Mouse (Mus musculus) forebrain, embryonic 12.5 days (tissue): ENCODE measurements around the gene Rnf185. TPM values are rescaled to one million over a fixed set of nuclear protein-coding genes. Genes with fewer than 3 reads are reported as not detected.

ENCODE experiments used
- ATAC-seq: fragments of 200-750 bp; cut with Nextera tagmentation; 2 replicates; pipeline ENCODE4 v1.8.0; 2017; ENCODE audit warnings: moderate TSS enrichment; ENCODE audit not compliant: low FRiP score
- H3K27ac ChIP-seq: fragments of 300-500 bp; sonication (generic); 2 replicates; pipeline ENCODE4 v1.5.1; 2016; ENCODE audit warnings: mild to moderate bottlenecking
- H3K27me3 ChIP-seq: fragments of 300-500 bp; sonication (generic); 2 replicates; pipeline ENCODE4 v1.6.1; 2016; ENCODE audit warnings: mild to moderate bottlenecking
- H3K36me3 ChIP-seq: fragments of 300-500 bp; sonication (generic); replicated peaks from 2 replicates; pipeline ENCODE4 v1.6.1; 2016; ENCODE audit warnings: mild to moderate bottlenecking
- H3K4me1 ChIP-seq: fragments of 300-500 bp; sonication (generic); 2 replicates; pipeline ENCODE4 v1.6.1; 2016
- H3K4me2 ChIP-seq: fragments of 300-500 bp; sonication (generic); 2 replicates; pipeline ENCODE4 v1.6.1; 2016; ENCODE audit warnings: mild to moderate bottlenecking, moderate library complexity
- H3K4me3 ChIP-seq: fragments of 300-500 bp; sonication (generic); replicated peaks from 2 replicates; pipeline ENCODE4 v1.5.1; 2016; ENCODE audit warnings: mild to moderate bottlenecking
- H3K9ac ChIP-seq: fragments of 300-500 bp; sonication (generic); 2 replicates; pipeline ENCODE4 v1.6.1; 2016; ENCODE audit warnings: mild to moderate bottlenecking
- H3K9me3 ChIP-seq: fragments of 300-500 bp; sonication (generic); 2 replicates; pipeline ENCODE4 v1.6.1; 2016
- WGBS: fragments of 180-500 bp; shearing (Covaris S2); methylation state at CpG from one replicate; pipeline ENCODE4 v1.1.7; 2016; 5-methylcytosine and 5-hydroxymethylcytosine counted together
- polyA plus RNA-seq: library from polyadenylated mRNA; unstranded; fragments of >200 nt; fragmentation: Nextera tagmentation; extraction: Ambion mirVana; gene quantifications from 2 replicates; pipeline ENCODE4 v1.2.1, GENCODE M21; 2016

The Rnf185 gene
- polyA plus RNA-seq, 1 experiment from 2014 or later, result 42.4 TPM

DNA sequence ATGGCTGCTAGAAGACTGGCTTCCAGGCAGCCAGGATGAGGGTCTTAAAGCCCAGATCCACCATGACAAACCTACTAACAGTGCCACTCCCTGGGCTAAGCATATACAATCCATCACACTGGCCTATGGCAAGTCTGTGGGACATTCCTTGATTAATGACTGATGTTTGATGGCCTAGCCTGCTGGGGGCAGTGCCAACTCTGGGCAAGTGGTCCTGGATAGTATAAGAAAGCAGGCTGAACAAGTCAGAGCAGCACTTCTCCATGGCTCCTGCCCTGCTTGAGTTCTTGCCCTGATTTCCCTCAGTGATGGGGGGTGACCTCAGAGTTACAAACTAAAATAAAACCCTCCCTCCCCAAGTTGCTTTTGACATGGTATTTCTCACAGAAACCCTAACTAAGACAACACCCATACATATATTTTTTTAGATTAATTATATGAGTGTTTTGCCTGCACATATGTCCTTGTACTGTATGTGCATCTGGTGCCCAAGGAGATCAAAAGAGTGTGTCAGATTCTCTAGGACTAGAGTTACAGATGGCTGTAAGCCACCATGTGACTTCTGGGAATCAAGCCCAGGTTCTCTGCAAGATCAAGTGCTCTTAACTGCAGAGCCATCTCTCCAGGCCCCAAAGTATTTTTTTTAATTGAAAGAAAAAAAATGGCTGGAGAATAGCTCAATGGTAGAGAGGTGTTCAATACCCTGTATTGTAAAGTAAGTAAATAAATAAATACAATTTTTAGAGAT is 10.3 kb downstream of the Rnf185 start:
- no peak overlapping the region for H3K4me3 ChIP-seq
- H3K9ac ChIP-seq, result no peak overlapping the region
- H3K4me2 ChIP-seq, result no peak overlapping the region
- no peaks in the 10 kb centered on the region for H3K9me3 ChIP-seq
- no peaks in the 10 kb centered on the region for H3K4me1 ChIP-seq
- H3K27me3 ChIP-seq, result no peaks in the 10 kb centered on the region
- H3K27ac ChIP-seq, result 0 out of 2 replicates have a peak overlapping the region, but pooled peaks have one; percentile 25
- H3K36me3 ChIP-seq, result no peaks in the 10 kb centered on the region
- no peak for ATAC-seq

GRCm38 (mm10) chr11:3437621-3438020 is 14.5 kb downstream of the Rnf185 start:
- 92% methylated on average over 1 of the region's 1 CpGs for WGBS
- ATAC-seq, result no peak
- Histone ChIP-seq H3K27ac (no peak overlapping the region), H3K4me1 (no peaks in the 10 kb centered on the region), H3K4me3 (no peak overlapping the region), H3K36me3 (no peaks in the 10 kb centered on the region), H3K9me3 (no peaks in the 10 kb centered on the region), H3K4me2 (no peak overlapping the region), H3K27me3 (no peaks in the 10 kb centered on the region), H3K9ac (no peak overlapping the region)

DNA sequence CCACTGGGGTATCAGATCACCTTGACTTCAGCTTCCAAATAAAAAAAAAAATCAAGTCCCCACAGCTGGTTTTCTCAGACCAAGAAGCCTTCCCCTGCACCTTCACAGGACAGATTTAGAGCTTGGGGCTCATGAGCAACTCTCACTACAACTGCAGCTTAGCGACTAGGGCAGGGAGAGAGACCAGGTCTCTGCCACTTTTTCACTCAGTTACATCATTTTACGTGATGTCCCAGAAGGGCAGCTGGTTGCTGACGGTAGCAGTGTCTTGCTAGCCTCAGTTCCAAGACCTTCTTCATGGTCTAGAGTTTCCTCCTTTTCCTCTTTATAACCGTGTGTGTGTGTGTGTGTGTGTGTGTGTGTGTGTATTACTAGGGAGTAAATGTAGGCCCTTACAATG is 18.4 kb downstream of the Rnf185 start:
- H3K4me3 ChIP-seq, result no peak overlapping the region
- H3K36me3 ChIP-seq, result no peaks in the 10 kb centered on the region
- H3K9ac ChIP-seq, result no peak overlapping the region
- H3K27ac ChIP-seq, result no peak overlapping the region
- ATAC-seq, result no peak
- no peaks in the 10 kb centered on the region for H3K4me1 ChIP-seq
- H3K27me3 ChIP-seq, result no peaks in the 10 kb centered on the region
- WGBS, result 82% methylated on average over 4 of the region's 4 CpGs
- H3K4me2 ChIP-seq, result no peak overlapping the region
- H3K9me3 ChIP-seq, result no peaks in the 10 kb centered on the region

GRCm38 (mm10) chr11:3431976-3432603 is 20.1 kb downstream of the Rnf185 start:
- Histone ChIP-seq H3K9ac (no peak overlapping the region), H3K27ac (no peak overlapping the region), H3K4me1 (no peaks in the 10 kb centered on the region), H3K4me3 (no peak overlapping the region), H3K36me3 (no peaks in the 10 kb centered on the region), H3K4me2 (no peak overlapping the region), H3K27me3 (no peaks in the 10 kb centered on the region), H3K9me3 (no peaks in the 10 kb centered on the region)
- 94% methylated on average over 6 of the region's 6 CpGs for WGBS
- no peak for ATAC-seq

DNA sequence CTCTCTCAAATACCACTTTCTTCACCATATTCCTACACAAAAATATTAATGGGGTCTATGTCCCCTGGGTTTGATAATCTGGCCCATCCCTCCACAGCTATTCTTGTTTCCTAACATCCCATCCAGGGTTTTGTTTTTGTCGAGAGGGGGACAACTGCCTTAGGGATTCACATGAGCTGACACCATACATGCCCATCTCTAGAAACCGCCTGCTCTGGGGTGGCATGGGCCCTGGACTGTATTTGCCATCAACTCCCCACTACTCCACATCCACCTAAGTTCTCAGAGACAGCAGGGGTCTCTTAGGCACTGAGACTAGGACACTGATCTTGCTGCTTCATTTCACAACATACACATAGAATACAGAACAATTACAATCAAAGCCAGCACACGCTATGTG is 20.6 kb downstream of the Rnf185 start:
- WGBS, result 95% methylated on average over 3 of the region's 3 CpGs
- Histone ChIP-seq H3K9ac (no peak overlapping the region), H3K4me3 (no peak overlapping the region), H3K4me2 (no peak overlapping the region), H3K4me1 (no peaks in the 10 kb centered on the region), H3K27ac (no peak overlapping the region), H3K36me3 (no peaks in the 10 kb centered on the region), H3K27me3 (no peaks in the 10 kb centered on the region), H3K9me3 (no peaks in the 10 kb centered on the region)
- no peak for ATAC-seq

DNA sequence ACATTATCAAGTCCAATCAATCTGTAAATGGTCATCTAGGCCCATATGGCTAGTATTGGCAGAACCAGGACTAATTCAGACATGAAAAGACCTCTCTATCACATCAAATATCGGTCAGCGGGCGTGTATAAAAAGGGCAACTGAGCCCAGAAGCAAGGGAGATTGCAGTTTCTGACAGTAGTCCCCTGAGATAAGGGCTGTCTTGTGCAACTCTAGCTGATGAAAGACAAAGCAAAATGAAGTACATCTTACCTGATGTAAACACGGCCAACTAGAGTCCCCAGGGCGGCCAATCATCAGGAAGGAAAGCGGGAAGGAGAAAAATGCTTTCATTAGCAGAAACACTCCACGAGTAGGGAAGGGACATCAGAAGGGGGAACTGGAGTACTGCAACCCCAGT is 23.5 kb downstream of the Rnf185 start:
- Histone ChIP-seq H3K9ac (no peak overlapping the region), H3K9me3 (no peaks in the 10 kb centered on the region), H3K36me3 (peaks cover 23% of the 10 kb centered on the region), H3K4me3 (no peak overlapping the region), H3K4me1 (no peaks in the 10 kb centered on the region), H3K27ac (no peak overlapping the region), H3K4me2 (no peak overlapping the region), H3K27me3 (no peaks in the 10 kb centered on the region)
- WGBS, result 91% methylated on average over 7 of the region's 7 CpGs
- ATAC-seq, result no peak

GRCm38 (mm10) chr11:3427697-3428230 is 24.4 kb downstream of the Rnf185 start:
- no peak overlapping the region for H3K4me2 ChIP-seq
- H3K4me3 ChIP-seq, result no peak overlapping the region
- H3K4me1 ChIP-seq, result no peaks in the 10 kb centered on the region
- no peaks in the 10 kb centered on the region for H3K9me3 ChIP-seq
- peaks cover 30% of the 10 kb centered on the region for H3K36me3 ChIP-seq
- ATAC-seq, result no peak
- no peak overlapping the region for H3K27ac ChIP-seq
- 89% methylated on average over 3 of the region's 3 CpGs for WGBS
- no peak overlapping the region for H3K9ac ChIP-seq
- no peaks in the 10 kb centered on the region for H3K27me3 ChIP-seq

GRCm38 (mm10) chr11:3422242-3422641 is 29.9 kb downstream of the Rnf185 start:
- H3K4me1 ChIP-seq, result no peaks in the 10 kb centered on the region
- peaks cover 66% of the 10 kb centered on the region for H3K36me3 ChIP-seq
- no peak overlapping the region for H3K9ac ChIP-seq
- no peaks in the 10 kb centered on the region for H3K27me3 ChIP-seq
- no peak overlapping the region for H3K4me2 ChIP-seq
- ATAC-seq, result no peak
- 83% methylated on average over 4 of the region's 4 CpGs for WGBS
- no peak overlapping the region for H3K4me3 ChIP-seq
- no peaks in the 10 kb centered on the region for H3K9me3 ChIP-seq
- no peak overlapping the region for H3K27ac ChIP-seq

DNA sequence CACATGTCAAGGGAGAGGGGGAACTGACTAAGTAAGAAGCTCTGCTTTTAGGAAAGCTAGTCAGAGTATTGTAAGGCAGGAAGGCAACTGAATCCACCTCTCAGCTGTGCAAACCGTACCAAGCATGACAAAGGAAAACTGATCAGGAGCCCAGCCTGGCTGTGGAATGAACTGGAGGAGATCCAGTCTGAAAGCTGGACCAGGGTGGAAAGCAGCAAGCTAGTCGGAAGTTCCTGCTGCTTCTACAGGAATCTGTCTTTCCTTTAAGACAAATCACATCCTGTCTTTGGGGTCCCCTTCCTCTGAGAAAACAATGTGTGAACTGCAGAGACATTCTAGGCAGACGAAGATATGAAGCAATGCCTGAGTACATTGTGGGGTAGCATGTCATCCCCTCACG is 33.4 kb downstream of the Rnf185 start:
- ATAC-seq, result no peak
- 84% methylated on average over 4 of the region's 4 CpGs for WGBS
- Histone ChIP-seq H3K36me3 (peaks cover 72% of the 10 kb centered on the region), H3K4me1 (no peaks in the 10 kb centered on the region), H3K27ac (no peak overlapping the region), H3K4me3 (no peak overlapping the region), H3K27me3 (no peaks in the 10 kb centered on the region), H3K9me3 (no peaks in the 10 kb centered on the region), H3K4me2 (no peak overlapping the region), H3K9ac (no peak overlapping the region)

DNA sequence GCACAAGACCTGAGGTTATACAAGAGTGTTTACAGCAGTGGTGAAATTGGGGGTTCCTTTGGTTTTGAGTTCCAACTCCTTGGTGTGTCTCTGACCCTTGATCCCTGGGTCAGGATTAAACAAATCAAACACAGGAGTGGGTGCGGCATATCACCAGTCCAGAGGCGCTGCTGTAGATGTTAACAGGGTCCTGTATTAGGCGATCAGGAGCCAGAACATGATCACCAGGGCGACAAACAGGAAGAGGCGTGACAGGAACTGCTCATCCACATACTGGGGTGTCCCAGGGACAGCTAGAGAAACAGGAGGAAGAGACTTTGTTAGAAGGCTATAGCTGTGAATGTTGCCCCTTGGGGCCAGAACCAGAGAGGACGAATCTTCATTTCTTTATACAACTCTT is 34.4 kb downstream of the Rnf185 start:
- Histone ChIP-seq H3K27ac (no peak overlapping the region), H3K4me2 (no peak overlapping the region), H3K27me3 (no peaks in the 10 kb centered on the region), H3K36me3 (peaks cover 64% of the 10 kb centered on the region), H3K9me3 (no peaks in the 10 kb centered on the region), H3K4me1 (no peaks in the 10 kb centered on the region), H3K9ac (no peak overlapping the region), H3K4me3 (no peak overlapping the region)
- no peak for ATAC-seq
- 84% methylated on average over 6 of the region's 6 CpGs for WGBS

DNA sequence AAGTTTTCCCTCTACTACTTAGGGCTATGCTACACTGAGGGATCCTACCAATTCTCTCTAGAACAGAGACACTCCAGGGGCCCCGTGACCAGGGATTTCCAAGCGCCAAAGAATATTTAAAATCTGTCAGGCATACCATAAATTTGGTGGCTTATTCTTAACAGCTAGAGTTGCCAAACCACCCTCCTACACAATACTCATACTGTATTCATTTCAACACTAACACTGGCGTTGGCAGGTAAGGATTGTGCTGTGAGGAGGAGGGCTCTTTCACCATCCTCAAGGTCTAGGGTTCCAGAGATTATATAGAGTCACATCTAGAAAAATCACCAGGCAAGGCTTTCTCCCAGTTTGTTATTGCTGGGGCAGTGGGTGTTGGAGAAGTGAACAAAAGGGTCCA is 35.8 kb downstream of the Rnf185 start:
- no peak for ATAC-seq
- Histone ChIP-seq H3K9me3 (no peaks in the 10 kb centered on the region), H3K4me2 (no peak overlapping the region), H3K4me1 (no peaks in the 10 kb centered on the region), H3K9ac (no peak overlapping the region), H3K27me3 (no peaks in the 10 kb centered on the region), H3K4me3 (no peak overlapping the region), H3K36me3 (peaks cover 53% of the 10 kb centered on the region), H3K27ac (no peak overlapping the region)
- 96% methylated on average over 3 of the region's 3 CpGs for WGBS

DNA sequence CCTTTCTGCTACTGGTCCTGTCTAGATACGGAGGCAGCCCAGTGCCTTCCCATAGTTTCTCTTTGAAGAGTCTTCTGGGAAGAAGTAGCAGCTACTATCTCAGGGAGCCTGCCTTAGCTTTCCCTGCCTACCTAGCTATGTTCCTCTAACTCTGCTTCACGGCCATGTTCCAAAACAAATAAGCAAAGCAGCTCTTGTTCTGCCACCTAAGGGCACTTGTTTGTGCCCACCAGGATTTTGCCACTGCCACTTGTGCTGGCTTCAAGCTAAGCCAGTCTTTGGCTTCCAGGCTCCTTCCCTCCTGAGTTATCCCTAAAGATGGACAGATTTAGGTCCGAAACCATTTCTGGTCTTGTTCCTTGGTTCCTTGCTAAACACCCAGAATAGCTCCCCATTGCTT is 40.1 kb downstream of the Rnf185 start:
- no peak overlapping the region for H3K4me2 ChIP-seq
- no peak overlapping the region for H3K9ac ChIP-seq
- H3K4me3 ChIP-seq, result no peak overlapping the region
- 79% methylated on average over 3 of the region's 3 CpGs for WGBS
- no peak for ATAC-seq
- no peak overlapping the region for H3K27ac ChIP-seq
- no peaks in the 10 kb centered on the region for H3K9me3 ChIP-seq
- no peaks in the 10 kb centered on the region for H3K27me3 ChIP-seq
- peaks cover 26% of the 10 kb centered on the region for H3K36me3 ChIP-seq
- H3K4me1 ChIP-seq, result peaks cover 10% of the 10 kb centered on the region
